Mouse (Mus musculus): ENCODE data around the gene Gse1.

Gene Gse1

GRCm38 (mm10) chr8:120423576-120423975 is 195.3 kb downstream of the Gse1 start:
- no peak for DNase-seq (ENCODE audit: low read depth)

DNA sequence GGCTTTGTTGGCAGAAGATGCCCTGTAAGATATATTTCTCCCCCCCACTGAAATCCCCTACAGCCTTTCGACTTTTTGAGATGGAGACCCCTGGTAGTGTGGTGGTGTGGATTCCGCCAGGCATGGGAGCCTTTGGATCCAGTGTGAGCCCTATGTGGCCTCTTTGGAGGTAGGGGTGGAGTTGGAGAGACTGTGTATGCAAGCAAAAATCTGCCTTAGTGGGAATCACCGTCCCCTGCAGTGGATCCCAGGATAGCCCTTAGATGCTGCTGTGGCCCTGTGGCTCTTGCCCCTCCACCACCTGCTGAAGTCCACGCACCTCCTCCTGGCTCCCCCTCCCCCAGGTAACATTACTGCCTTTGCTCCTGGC is 196.6 kb downstream of the Gse1 start:
- DNase-seq (ENCODE audit: low read depth), result no peak

- DNase-seq (ENCODE audit: low read depth), result no peak
Observed at GRCm38 (mm10) chr8:120425199-120425941, 197.1 kb downstream of the Gse1 start.

GRCm38 (mm10) chr8:120426105-120426504 is 197.8 kb downstream of the Gse1 start:
- no peak for DNase-seq (ENCODE audit: low read depth)

DNA sequence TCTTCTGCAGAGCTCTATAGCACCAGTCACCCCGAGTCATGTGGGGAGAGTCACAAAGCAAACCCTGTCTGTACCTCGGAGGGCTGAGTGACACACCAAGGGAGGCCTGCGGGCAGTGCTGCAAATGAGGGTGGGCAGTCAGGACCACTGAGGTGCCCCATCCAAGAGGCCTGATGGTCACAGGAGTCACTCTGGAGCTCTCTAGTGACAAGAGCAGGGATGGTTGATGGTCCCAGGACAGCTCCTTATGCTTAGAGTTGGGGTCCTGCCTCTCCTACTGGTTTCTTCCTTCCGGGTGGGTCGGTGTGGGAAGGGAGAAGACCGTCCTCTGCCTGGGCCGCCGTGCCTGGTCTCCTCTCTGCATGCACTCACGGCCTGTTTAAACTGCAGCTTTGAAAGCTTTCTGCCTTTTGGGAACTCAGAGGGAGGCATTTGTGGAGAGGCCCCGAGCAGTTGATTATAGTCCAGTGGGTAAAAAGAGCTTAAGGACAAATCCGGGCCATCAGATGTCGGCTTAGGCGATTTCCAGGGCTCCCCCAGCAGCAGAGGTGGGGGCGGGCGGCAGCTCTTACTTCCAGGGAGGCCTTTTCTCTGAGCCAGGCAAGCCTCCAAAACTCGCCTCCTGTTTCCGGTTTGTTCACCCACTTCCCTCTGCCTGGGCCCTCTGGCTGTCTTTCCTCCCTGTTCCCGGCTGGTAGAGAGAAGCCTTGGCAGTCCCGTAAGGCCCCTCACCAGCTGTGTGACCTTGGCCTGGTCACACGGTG is 198.5 kb downstream of the Gse1 start:
- no peak for DNase-seq (ENCODE audit: low read depth)

GRCm38 (mm10) chr8:120428492-120428891 is 200.2 kb downstream of the Gse1 start:
- no peak for DNase-seq (ENCODE audit: low read depth)

DNA sequence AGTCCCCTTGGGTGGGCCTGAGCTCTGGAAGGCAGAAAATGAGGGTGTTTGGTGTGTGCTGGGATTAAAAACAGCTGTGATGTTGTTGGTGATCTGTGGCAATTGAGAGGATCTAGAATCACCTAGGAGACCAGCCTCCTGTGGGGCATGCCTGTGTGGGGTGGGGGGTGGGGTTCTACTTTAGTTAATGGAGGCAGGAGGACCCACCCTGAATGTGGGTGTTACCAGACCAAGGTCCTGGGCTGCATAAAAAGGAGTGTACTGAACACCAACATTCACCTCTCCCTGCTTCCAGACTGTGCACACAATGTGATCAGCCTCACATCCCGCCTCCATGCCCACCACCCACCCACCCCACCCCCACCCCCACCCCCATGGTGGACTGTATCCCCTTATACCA is 200.9 kb downstream of the Gse1 start:
- no peak for DNase-seq (ENCODE audit: low read depth)

DNA sequence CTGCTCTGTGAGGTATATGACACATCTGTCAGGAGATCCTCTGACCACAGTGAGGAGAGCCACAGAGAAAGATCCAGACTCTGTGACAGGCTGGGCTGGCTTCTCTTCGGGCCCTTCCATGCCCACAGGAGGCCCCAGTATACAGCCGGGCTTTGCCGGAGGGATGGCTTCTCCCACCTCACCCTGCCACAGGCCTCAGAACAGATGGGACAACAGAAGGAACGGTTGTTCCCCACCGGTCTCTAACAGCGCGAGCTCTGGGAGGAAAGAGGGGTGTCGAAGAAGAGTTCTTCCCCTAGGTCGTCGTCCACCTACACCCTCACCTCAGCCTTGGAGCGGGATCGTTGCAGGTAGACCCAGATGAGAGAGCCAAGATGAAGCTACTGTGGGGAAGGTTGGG is 202.8 kb downstream of the Gse1 start:
- no peak for DNase-seq (ENCODE audit: low read depth)

DNA sequence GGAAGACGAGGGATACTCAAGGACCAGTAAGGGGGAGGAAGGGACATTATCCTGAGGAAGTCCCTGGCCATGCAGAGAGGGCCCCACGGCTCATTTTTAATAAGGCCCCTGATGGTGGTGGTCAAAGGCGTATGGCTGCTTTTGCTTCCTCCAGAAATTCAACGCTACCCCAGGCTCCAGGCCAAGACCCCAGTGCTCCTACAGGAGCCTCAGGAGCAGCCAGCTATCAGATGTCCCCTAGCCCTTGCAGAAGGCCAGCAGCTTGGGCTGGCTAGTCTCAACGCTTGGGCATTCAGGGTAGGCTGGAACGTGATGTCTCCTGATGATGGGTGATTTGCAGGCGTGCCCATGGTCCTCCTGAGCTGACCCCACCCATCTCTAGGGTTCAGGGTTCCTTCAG is 204.2 kb downstream of the Gse1 start:
- no peak for DNase-seq (ENCODE audit: low read depth)

DNA sequence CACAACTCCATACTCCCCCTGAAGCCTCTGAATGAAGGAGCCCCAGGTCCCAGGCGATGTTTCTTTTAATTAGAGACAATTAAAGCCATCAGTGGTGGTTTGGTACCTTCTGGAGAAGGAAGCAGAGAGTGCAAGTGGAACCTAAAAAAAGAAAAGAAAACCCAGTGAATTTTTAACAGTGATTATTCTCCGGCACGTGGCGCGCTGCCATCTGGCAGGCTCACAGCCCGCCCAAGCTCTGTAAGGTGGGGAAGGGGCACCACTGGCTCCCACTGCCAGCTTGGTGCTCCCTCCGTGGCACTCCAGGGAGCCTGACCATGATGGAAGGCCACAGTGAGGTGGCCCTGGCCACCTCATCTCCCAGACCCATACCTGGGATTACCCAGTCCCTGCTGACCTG is 204.9 kb downstream of the Gse1 start:
- no peak for DNase-seq (ENCODE audit: low read depth)

DNA sequence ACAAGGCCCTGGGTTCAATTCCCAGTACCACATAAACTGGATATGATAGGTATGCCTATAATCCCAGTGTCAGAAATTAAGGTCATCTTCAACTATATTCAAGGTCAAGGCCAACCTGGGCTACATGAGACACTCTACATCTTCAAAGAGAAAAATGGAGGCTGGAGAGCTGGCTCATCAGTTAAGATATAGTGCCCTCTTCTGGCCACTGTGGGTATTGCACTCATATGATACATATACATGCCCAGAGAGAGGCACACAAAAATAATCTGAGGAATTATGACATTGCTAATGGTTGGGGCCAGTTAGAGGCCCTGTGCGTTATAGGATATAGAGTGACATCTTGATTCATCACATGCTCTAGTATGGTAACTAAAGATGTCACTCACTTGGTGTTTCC is 205.5 kb downstream of the Gse1 start:
- no peak for DNase-seq (ENCODE audit: low read depth)

DNA sequence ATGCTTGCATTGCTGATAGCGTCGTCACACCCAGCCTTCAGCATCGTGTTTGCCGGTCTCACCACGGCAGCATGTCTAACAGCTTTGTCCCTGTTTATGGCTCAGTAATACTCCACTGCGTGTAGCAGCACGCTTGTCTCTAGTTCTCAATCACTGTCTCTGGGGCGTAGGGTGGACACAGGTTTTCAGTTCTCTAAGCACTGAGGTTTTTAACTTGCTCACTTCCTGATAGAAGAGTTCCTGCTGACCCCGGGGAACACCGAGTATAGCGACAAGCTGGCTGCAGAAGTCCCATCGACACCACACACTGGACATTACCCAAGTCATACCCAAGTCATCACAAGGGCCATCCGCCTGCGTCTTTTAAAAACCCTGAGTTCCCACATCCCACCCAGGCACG is 207.5 kb downstream of the Gse1 start:
- DNase-seq (ENCODE audit: low read depth), result no peak

- DNase-seq (ENCODE audit: low read depth), result no peak
Observed at GRCm38 (mm10) chr8:120436491-120437030, 208.3 kb downstream of the Gse1 start.

DNA sequence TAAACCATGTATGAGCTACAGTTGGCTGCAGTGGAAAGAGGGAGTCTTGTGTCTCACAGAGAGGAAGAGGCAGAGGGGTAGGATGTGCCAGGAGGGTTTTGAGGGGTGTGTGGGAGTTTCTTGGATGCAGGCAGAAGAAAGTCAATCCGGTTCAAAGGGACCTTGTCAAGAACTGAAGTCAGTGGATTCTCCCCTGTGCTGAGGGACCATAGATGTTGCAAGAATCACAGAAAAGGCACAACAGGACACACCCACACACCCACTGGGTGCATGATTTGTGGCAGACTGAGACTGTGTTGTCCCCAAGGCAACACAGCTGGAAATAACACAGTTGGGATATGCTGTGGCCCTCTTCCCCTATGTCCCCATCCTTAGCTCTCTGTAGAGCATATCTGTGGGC is 209.0 kb downstream of the Gse1 start:
- DNase-seq (ENCODE audit: low read depth), result no peak

DNA sequence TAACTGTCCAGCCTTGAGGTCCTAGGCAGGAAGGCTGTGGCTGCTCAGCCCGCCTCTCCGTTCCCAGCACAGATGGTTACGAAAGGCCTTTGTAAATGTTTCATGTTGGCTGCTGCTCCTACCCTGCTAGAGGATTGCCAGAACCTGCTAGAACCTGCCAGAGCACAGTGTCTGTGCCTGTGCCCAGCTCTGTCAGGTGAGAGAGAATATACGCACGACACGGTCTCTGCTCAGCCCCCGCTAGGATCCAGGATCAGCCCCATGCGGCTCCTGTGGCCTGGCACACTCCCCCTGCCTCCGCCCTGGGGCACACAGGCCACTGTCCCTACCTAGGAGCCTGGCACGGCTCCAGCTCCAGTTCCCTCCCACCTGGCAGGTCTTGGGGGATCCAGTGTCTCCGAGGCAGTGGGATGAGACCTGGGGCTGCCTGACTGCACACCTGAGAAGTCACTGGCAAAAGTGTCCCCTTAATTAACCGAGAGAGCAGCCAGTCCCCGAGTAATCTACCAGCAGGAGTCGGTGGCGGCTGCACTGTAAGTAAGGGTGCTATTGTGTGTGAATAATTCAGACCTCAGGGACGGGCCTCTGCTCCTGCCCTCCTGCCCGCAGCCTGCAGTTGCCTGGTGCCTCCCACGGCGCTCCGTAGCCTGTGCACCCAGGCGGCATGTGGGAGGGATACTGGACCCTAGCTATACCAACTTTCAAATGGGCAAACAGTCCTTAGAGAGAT is 209.6 kb downstream of the Gse1 start:
- no peak for DNase-seq (ENCODE audit: low read depth)

GRCm38 (mm10) chr8:120439309-120439708 is 211.1 kb downstream of the Gse1 start:
- no peak for DNase-seq (ENCODE audit: low read depth)

- no peak for DNase-seq (ENCODE audit: low read depth)
Observed at GRCm38 (mm10) chr8:120440739-120441138, 212.5 kb downstream of the Gse1 start.

DNA sequence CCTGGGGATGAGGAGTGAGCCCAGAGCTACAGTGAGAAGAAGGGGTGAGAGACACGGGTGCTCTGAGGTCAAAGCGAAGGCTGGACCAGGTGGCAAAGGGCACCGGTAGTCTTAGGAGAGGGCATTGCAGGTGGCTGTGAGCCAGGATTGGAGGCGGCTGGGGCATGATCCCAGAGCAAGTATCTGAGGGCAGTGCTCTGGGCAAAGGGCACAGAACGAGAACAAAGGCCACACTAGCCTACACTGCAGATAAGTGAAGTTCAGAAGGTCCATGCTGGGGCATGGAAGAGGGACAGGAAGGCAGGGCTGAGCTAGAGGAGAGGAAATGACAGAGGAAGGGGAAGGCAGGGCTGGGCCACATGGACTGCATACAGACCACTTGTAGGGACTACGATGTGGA is 213.4 kb downstream of the Gse1 start:
- no peak for DNase-seq (ENCODE audit: low read depth)

GRCm38 (mm10) chr8:120442306-120443003 is 214.2 kb downstream of the Gse1 start:
- DNase-seq (ENCODE audit: low read depth), result no peak

- peak; percentile 44 for DNase-seq (ENCODE audit: low read depth)
Observed at GRCm38 (mm10) chr8:120445249-120445648, 217.0 kb downstream of the Gse1 start.

DNA sequence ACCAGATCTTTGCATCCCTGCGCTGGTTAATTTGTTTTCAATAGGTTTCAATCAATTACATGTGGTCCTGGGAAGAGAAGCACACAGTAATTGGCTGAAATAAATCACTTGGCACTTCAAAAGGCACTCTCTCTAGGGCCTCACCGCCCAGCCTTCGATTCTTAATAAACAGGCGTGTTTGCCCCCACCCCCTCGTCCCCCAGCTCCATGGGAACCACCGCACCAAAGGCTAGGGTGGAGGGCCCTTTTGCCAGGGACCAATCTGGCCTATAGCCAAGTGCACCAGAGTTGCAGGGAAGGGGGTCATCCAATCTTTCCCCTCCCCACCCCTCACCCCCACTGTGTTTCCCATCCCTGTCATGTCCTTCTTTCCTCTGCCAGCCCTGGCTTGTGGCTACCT is 219.9 kb downstream of the Gse1 start:
- no peak for DNase-seq (ENCODE audit: low read depth)

- DNase-seq (ENCODE audit: low read depth), result no peak
Observed at GRCm38 (mm10) chr8:120449139-120449538, 220.9 kb downstream of the Gse1 start.

Data from c-Kit-positive CD71-negative TER-119-negative erythroid progenitor cells, embryonic 14.5 days (primary cell).